Mouse (Mus musculus) T-helper 17 cell (primary cell): ENCODE measurements around the gene Lcn9.

Source experiments
- in situ Hi-C, 2 experiments: fragments of 300-600 bp; cut with MboI, MseI; formaldehyde crosslinking; loops; 1 replicate in 1 of 2; 2 replicates in 1 of 2; pipeline ENCODE4 v1.15.1; 2025; ENCODE audit warnings: high pct_unique_total_duplicates in 2 of 2

Lcn9 gene

DNA sequence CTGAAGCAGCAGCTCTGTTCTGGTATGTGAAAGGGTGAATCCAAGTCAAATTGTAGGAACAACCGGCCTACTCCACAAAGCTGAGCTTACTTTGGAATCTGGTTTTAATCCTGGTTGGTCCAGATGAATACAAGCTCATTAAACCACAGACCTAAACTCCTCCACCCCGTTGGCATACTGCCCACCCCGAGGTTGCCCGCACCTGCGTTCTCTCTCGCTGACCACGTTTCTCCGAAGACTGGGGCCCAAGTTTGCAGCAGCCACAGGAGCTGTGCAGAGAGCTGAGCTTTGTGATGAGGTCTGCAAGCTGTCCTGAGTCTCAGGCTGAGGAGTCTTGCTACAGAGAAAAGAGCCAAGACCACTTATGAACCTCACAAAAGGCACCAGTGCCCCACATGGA is 23.6 kb downstream of the Lcn9 start:
- in situ Hi-C loops = no loop called here

DNA sequence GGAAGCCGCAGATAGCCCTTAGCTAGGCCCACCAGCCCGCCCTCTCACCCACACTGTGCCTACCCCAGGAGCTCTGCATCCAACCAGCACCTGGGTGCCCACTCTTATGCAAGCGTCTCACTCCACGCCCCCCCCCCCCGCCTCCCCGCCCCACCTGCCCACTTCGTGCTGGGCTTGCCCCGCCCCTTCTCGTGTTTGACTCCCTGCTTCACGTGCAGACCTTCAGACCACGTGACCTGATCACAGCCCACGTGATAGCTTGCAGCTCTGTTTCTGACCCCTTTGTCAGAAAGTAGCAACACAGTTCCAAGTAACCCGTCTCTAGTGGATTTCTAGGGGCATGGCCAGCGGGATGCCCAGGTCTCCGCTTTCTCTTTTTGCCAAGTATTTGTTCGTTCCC is 24.3 kb downstream of the Lcn9 start, which contains the start of gene Sohlh1:
Gene Sohlh1, minus strand, starts transcription at position 23 of the 400 bp plus-strand sequence.
- in situ Hi-C loops = no loop called here

DNA sequence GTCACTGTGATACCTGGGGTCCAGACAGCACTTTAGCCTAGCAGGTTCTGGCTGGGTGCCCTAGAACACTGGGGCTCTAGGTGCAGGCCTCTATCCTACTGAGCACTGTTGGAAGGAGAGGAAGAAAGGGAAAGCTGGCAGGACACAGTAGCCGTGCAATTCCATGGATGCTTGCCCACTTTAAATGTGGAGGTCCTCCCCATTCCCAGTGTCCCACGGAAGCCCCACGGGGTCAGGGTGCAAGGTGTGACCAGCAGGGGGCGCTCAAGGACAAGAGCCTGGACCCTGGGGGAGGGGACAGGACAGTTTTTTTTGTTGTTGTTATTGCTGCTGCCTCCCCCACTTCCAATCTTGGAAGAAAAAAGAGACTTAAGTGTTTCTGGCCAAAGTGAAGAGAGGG is 27.4 kb downstream of the Lcn9 start:
- in situ Hi-C loops = no loop called here

DNA sequence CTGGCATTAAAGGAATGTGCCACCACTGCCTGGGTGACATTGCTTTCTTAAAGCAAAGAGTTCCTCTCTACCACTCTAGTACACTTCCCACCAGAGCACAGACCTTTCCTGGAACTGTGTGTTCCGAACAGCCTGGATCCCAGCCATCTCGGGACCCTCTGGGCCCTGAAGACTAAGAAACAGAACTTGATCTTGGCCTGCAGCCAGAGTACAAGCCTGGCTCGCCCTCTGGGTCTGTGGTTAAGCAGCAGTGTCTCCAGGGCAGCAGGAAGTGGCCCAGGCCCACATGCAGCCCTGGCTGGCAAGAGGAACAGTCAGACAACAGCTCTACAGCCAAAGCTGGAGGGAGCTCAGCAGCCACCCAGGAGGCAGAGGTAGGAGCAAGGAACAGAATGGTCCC is 29.7 kb downstream of the Lcn9 start:
- in situ Hi-C loops = no loop called here

DNA sequence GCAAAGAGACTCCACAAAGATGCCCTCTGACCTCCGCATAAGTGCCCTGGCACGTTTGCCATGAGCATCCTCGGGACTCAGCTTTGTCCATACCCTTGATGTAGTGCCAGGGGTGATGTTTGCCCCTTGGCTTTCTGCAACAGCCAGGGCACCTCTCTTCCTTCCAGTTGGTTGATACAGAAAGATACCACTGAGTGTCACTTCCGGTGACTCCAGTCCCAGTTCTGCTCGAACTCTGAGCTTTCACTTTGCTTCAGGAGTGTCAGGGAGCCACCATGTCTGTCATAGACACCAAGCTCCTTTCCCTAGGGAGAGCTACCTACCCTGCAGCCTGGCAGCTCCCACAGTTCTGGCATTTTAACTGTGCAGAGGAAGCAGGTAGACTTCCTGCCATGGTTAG is 31.0 kb downstream of the Lcn9 start:
- in situ Hi-C loops = no loop called here

DNA sequence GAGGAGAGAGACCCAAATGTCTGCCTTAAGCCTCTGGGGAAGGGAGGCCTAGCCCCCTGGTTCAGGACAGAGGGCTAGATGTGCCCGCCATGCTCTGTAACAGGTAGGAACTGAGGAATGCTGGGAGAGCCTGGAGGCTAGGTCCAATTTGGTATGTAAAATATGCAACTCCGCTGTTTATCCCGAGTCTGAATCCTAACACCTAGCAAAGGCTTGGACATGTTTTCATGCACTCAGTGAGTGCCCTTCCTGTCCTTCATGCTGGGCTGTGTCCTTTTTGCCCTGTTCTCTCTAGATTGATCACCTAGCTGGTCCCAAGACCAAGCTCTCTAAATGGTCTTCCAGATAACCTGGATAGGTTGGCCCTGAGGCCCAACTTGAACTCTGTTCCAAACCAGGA is 36.9 kb downstream of the Lcn9 start:
- in situ Hi-C loops = no loop called here

DNA sequence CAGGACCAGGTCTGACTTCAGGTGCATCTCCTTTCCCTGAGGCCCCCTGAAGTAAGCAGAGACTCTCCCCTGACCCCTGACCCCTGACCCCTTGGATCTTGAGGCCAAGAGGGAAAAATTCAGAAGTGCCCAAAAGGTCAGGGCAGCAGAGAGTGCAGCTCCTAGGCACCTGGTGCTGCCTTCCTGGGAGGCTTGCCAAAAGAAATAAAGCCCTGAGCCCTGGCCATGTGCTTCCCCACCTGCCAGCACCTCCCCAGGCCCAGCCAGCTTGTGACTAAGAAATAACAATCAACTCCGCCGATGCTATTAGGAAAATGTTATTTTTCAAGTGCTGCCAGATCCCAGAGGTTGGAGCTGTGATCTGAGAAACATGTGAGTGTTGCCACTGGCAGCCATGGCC is 39.1 kb downstream of the Lcn9 start:
- in situ Hi-C loops = no loop called here

DNA sequence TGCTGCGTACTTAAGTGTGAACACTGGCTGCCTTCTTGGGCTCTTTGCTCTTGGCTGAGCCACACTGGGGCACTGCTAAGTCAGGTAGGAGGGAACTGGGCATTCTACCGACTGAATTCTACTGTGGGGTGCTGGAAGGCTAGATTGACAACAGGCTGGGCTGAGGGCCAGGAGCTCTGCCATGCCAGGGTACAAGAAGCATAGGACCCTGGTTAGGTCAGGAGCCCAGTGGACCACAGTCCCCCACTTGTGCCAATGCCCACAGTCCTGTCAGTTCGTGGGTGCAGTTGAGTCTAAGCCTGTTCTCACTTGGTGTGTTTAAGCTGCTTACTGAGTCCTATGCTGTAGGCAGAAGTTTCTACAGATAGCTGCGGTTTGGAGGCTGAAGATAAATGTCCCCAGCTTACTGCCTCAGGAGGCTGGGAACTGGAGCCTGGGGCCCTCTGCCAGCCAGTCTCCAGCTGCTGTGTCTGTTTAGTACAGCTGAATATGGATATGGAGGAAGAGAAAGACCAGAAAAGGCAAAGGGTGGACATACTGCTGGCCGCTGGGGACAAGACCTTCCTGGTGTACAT is 39.8 kb downstream of the Lcn9 start:
- in situ Hi-C loops = no loop called here

DNA sequence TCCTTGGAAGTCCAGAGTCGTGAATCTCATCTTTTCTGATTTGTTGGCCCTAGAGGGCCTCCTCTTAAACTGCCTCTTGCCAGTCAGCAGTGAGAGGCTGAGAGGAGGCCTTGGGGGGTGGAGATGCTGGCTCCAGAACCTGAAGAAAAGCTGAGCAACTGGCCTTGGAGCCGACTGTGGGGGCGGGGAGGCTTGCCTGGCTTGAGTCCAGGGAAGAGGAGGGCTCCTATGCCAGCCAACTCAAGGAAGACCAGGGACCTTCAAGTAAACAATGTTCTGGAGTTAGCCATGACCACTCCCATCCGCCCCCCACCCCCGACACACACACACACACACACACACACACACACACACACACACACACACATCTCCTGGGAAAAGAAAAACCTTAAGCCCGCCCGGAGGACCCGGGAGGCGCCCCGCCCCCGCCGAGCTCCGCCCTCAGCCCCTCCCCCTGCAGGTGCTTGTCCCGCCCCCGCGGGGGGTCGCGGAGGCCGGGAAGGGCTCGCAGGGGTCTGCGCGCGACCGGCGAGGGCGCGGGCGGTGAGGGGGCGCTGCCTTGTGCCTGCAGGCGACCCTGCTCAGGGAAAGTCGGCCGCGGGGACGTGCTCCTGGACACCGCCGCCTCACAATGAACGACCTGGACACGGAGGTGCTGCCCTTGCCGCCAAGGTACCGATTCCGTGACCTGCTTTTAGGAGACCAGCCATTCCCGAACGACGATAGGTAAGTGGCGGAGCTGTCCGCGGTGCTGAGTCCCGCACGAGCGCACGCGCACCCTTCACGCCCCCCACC is 40.6 kb downstream of the Lcn9 start, which contains the start of gene Kcnt1:
Gene Kcnt1, plus strand, starts transcription at position 398 of the 795 bp plus-strand sequence.
- in situ Hi-C loops = no loop called here

DNA sequence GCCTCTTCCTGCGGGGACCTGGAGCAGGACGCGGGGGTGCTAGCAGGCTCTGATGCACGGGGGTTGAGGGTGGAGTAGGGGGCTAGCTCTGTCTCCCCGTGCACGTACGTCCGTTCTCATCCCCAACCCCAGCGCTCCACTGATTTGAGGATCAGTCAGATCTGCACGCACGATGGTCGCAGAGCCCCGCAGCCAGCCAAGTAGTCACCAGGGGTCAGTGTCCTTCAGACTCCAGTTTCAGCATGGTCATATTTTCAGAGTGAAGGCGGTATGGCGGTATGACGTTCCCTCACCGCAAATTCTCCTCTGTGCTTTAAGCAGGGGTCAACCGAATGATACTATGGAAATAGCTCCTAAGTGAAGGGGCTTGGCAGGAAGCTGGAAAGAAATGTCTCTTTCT is 41.3 kb downstream of the Lcn9 start:
- in situ Hi-C loops = no loop called here

DNA sequence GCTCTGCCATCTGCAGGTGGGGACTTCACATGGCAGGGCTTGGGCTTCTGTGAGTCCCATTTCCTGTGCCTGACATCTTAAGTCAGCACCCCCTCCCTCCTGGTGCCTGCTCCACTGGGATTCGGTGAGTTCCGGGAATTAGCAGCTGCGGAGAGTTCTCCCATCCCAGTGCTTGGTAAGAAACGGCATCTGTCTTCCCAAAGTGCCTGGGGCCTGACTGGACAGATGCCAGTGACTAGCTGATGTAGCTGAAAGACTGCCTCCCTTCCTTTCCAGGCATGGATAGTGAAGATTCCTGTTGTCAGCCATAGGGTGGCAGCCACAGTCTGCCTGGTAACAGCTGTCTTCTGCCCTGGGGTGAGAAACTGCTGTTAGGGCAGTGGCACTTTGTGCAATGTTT is 42.5 kb downstream of the Lcn9 start:
- in situ Hi-C loops = no loop called here

DNA sequence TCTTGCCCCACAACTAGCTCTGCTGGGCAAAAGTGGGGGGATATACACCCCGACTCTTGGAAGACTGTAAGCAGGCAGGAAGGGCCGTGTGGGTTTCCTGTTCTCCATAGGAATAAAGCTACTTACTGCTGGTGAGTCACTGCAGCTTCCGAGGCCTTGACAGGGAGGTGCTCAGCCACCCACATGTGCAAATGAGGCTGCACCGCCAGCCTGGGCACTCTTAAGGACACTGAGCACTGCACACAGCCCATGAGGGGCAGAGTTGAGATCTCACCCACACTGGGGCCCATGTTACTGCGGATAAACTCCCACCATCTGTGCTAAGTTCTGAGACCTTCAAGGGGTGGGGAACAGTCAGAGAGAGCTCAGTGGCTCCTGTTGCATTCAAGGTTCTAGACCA is 43.7 kb downstream of the Lcn9 start:
- in situ Hi-C loops = no loop called here
